Mouse (Mus musculus) heart, embryonic 13.5 days (tissue): ENCODE data around the gene Farp1. TPM values are rescaled to one million over a fixed set of nuclear protein-coding genes. Genes with fewer than 3 reads are reported as not detected.
"Not testable (repeated sequence)": the region's sequence is repeated elsewhere in the genome, so short reads cannot be mapped to it uniquely, and the experiment has no call there.

Experiments
- ATAC-seq: fragments of 200-750 bp; cut with Nextera tagmentation; 2 replicates; pipeline ENCODE4 v1.8.0; 2017; ENCODE audit warnings: moderate TSS enrichment; ENCODE audit not compliant: insufficient number of reproducible peaks, low FRiP score, low TSS enrichment; ENCODE audit errors: extremely low read depth
- H3K27ac ChIP-seq: fragments of 300-500 bp; sonication (generic); replicated peaks from 2 replicates; pipeline ENCODE4 v1.5.1; 2015; ENCODE audit warnings: moderate library complexity, mild to moderate bottlenecking, inconsistent platforms
- H3K27me3 ChIP-seq: fragments of 300-500 bp; sonication (generic); replicated peaks from 2 replicates; pipeline ENCODE4 v1.6.1; 2015; ENCODE audit warnings: mild to moderate bottlenecking, inconsistent platforms
- H3K36me3 ChIP-seq: fragments of 300-500 bp; sonication (generic); 2 replicates; pipeline ENCODE4 v1.6.1; 2015; ENCODE audit warnings: mild to moderate bottlenecking, inconsistent platforms
- H3K4me1 ChIP-seq: fragments of 300-500 bp; sonication (generic); 2 replicates; pipeline ENCODE4 v1.6.1; 2015; ENCODE audit warnings: inconsistent platforms
- H3K4me2 ChIP-seq: fragments of 300-500 bp; sonication (generic); 2 replicates; pipeline ENCODE4 v1.6.1; 2015; ENCODE audit warnings: inconsistent platforms, mild to moderate bottlenecking, moderate library complexity
- H3K4me3 ChIP-seq: fragments of 300-500 bp; sonication (generic); 2 replicates; pipeline ENCODE4 v1.5.1; 2015; ENCODE audit warnings: moderate library complexity, mild to moderate bottlenecking, inconsistent platforms
- H3K9ac ChIP-seq: fragments of 300-500 bp; sonication (generic); 2 replicates; pipeline ENCODE4 v1.6.1; 2015; ENCODE audit warnings: inconsistent platforms, mild to moderate bottlenecking, moderate library complexity
- H3K9me3 ChIP-seq: fragments of 300-500 bp; sonication (generic); 2 replicates; pipeline ENCODE4 v1.6.1; 2016; ENCODE audit warnings: inconsistent platforms
- WGBS: fragments of 180-500 bp; shearing (Covaris S2); methylation state at CpG from one replicate; pipeline ENCODE4 v1.1.7; 2015; ENCODE audit warnings: mixed read lengths; 5-methylcytosine and 5-hydroxymethylcytosine counted together
- polyA plus RNA-seq: library from polyadenylated mRNA; unstranded; fragments of >200 nt; fragmentation: Nextera tagmentation; extraction: Ambion mirVana; gene quantifications from 2 replicates; pipeline ENCODE4 v1.2.1, GENCODE M21; 2015

Farp1 gene
- polyA plus RNA-seq, 1 experiment from 2014 or later: 17.6 TPM

DNA sequence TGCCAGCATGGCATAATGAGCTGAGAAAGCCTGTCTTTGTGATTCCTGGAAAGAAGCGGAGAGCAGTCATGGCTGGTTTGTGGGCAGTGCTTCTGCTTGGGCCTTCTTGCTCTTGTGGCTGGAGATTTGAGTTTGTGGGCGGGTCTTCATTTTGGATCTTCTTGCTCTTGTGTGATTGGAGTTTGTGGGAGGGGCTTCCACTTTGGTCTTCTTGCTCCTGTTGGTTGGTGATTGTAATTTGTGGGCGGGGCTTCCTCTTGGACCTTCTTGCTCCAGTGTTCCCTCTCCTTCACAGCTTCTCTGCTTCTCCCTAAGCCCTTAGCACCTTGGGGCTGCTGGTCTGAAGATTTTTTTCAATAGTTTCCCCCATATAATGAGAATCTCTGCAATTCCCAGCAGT lies 90.7 kb downstream of the Farp1 start:
- H3K27me3 ChIP-seq: no peaks in the 10 kb centered on the region
- no peak overlapping the region for H3K9ac ChIP-seq
- WGBS: 76% methylated on average over 3 of the region's 3 CpGs
- H3K4me2 ChIP-seq: no peak overlapping the region
- ATAC-seq: no peak
- peaks cover 10% of the 10 kb centered on the region; the same call in 1 of the 2 replicates for H3K36me3 ChIP-seq
- H3K27ac ChIP-seq: no peak overlapping the region
- no peak overlapping the region for H3K4me3 ChIP-seq
- no peaks in the 10 kb centered on the region for H3K9me3 ChIP-seq
- peaks cover 44% of the 10 kb centered on the region for H3K4me1 ChIP-seq

DNA sequence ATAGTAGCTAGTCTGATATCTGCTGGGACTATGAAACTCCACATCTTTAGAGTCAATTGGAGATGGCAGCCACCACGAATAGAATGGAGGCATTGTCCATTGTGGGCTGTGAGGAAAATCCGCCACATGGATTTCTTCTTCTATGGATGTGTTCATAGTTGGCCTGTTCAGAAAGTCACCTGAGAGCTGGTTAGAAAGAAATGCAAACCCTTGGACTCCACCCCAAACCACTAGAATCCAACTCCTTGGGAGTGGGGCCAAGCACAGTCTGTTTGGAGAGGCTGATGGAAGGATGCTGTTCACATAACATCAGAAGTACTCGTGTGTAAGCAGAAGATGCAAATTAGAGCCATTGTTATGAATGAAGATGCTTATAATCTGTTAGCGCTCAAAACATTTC lies 91.3 kb downstream of the Farp1 start:
- Histone ChIP-seq H3K4me2 (no peak overlapping the region), H3K9me3 (no peaks in the 10 kb centered on the region), H3K27me3 (no peaks in the 10 kb centered on the region), H3K9ac (no peak overlapping the region), H3K4me3 (no peak overlapping the region), H3K36me3 (peaks cover 10% of the 10 kb centered on the region; the same call in 1 of the 2 replicates), H3K4me1 (peaks cover 48% of the 10 kb centered on the region), H3K27ac (no peak overlapping the region)
- 81% methylated on average over 4 of the region's 4 CpGs for WGBS
- no peak for ATAC-seq

DNA sequence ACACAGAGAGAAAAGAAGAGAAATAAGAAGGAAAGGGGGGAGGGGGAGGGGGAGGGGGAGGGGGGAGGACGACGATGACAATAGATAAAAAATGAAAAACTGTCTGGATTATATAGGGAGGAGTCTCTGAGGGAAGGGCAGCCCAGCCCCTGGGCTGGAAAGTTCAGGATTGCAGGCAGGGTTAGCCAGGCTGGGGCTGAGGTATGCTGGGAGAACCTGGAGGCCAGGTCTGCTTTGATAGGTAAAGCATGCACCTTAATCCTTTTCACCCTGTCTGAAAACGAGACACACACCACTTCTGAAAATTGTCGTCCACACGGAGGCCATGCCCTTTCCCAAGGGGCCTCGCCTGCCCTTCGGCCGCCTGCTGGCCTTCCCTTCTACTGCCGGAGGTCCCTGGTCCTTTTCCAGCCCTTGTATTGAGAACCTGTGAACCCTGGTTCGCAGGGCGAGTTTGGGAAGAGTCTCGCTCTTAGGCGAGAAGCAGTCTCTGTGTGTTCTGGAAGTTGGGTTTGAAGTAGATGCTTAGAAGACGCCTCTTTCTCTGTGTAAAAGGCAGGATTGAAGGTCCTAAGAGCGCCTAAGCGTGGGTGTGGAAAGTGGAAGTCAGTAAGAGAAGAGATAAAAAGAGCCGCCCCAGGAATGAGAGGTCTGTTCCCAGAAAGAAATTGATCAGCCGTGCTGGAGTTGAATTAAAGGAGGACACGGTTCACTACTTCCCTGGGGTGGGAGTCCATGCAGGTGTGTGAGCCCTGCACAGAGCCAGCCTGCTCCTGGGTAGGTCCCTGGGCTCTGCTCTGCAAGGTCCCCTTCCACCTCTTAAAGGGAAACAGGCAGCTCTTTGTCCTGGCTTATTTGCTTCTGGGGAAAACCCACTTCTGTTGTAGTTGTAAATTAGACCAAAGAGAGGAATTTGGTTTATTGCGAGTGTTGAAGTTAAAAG lies 94.1 kb downstream of the Farp1 start:
- WGBS: 47% methylated on average over 20 of the region's 20 CpGs

DNA sequence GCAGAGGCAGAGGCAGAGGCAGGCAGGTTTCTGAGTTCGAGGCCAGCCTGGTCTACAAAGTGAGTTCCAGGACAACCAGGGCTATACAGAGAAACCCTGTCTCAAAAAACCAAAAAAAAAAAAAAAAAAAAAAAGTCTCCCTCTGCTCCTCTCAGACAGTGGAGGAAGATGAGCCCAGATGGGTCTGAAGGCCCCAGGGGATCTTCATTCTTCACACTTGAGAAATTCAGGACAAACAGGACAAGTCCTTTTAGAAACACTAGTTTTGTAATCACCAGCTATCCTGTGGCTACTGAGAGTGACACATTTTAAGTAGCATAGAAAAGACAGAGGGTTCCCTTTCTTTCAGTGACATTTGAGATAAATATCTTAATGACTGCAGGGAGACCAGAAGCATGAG lies 95.4 kb downstream of the Farp1 start:
- not testable (repeated sequence) for H3K4me2 ChIP-seq, H3K27ac ChIP-seq, H3K27me3 ChIP-seq, H3K9ac ChIP-seq, H3K4me3 ChIP-seq, H3K9me3 ChIP-seq, ATAC-seq, H3K36me3 ChIP-seq
- peaks cover 66% of the 10 kb centered on the region for H3K4me1 ChIP-seq
- WGBS: no CpG with 5 or more reads among the region's 1 CpGs

More for the DNA sequence above, 94.1 kb downstream of the Farp1 start:
- ATAC-seq: no peak
- Histone ChIP-seq H3K4me2 (peak overlapping the region; percentile 38), H3K9me3 (no peaks in the 10 kb centered on the region), H3K36me3 (peaks cover 6% of the 10 kb centered on the region; the same call in 1 of the 2 replicates), H3K4me1 (peaks cover 63% of the 10 kb centered on the region), H3K27me3 (no peaks in the 10 kb centered on the region), H3K27ac (0 out of 2 replicates have a peak overlapping the region, but pooled peaks have one; percentile 25), H3K9ac (peak overlapping the region; percentile 63), H3K4me3 (no peak overlapping the region)

DNA sequence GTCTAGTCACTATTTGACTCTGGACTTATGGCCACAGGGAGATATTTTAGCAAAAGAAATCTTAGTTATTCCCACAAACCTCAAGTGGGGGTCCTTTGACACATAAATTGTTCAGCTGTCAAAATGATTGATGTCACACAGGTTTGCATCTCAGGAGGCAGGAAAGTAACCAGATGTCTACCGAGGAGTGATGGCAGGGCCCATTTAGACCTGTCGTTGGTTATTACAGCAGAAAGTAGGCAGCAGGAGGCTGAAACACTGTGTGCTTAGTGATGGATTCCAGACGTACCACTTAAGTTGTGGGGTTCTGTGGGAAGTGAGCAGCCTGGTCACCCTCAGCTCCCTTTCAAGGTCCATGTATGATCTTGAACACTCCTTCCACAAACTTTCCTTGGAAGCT lies 99.4 kb downstream of the Farp1 start:
- 0 out of 2 replicates have a peak, but pooled peaks cover 4% of the 10 kb centered on the region for H3K36me3 ChIP-seq
- no peak overlapping the region for H3K27ac ChIP-seq
- ATAC-seq: no peak
- H3K4me1 ChIP-seq: peaks cover 90% of the 10 kb centered on the region
- H3K9me3 ChIP-seq: no peaks in the 10 kb centered on the region
- WGBS: 30% methylated on average over 3 of the region's 3 CpGs
- no peaks in the 10 kb centered on the region for H3K27me3 ChIP-seq
- no peak overlapping the region for H3K9ac ChIP-seq
- no peak overlapping the region for H3K4me3 ChIP-seq
- H3K4me2 ChIP-seq: no peak overlapping the region

DNA sequence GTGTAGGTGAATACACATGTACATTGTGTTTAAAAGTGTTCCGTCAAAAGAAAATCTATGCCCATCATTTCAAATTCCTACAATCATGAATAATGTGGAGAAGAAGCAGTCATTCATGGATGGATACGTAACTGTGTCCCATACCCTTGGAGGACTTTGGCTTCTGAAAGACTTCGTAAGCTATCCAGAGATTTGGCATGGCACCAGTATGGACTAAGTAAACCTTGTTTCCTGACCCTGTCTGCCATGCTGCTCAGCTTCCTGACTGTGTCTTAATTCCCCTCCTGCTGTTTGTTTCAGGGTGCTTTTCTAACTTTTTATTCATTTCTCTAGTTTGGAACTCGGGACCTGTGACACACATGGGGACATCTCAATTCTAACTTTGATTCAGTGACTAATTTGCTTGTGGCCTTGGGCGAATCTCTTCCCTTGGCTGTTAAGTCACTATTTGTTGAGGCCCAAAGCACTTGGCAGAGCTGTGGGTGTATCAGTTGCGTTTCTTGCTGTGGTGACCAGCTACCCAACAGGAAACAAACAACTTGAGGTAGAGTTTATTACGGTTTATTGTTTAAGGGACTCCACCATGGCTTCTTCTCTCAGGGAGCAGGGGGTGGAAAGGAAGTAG lies 108.9 kb downstream of the Farp1 start:
- no peaks in the 10 kb centered on the region for H3K9me3 ChIP-seq
- no peak for ATAC-seq
- H3K4me3 ChIP-seq: no peak overlapping the region
- H3K27me3 ChIP-seq: no peaks in the 10 kb centered on the region
- WGBS: 81% methylated on average over 7 of the region's 7 CpGs
- no peaks in the 10 kb centered on the region for H3K36me3 ChIP-seq
- peaks cover 81% of the 10 kb centered on the region for H3K4me1 ChIP-seq
- no peak overlapping the region for H3K9ac ChIP-seq
- H3K27ac ChIP-seq: no peak overlapping the region
- H3K4me2 ChIP-seq: no peak overlapping the region

DNA sequence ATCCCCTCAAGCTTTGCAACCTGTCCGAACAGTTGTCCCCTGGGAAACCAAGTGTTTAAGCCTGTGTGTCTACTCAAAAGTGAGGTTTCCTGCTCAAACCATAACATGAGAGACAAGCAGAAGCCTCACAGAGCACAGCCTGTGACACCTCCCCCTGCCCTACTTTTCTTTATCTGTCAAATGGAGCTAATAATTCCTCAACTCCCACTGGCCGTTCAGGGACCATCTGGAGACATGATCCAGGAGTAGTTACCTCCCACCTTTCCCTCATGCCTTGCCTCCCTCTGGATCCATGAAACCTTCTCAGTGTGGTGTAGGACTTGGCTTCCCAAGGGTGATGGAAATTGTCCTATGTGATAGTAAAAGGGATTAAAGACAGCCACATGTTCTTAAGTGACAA lies 109.5 kb downstream of the Farp1 start:
- H3K4me1 ChIP-seq: peaks cover 76% of the 10 kb centered on the region
- 49% methylated on average over 2 of the region's 2 CpGs for WGBS
- ATAC-seq: no peak

DNA sequence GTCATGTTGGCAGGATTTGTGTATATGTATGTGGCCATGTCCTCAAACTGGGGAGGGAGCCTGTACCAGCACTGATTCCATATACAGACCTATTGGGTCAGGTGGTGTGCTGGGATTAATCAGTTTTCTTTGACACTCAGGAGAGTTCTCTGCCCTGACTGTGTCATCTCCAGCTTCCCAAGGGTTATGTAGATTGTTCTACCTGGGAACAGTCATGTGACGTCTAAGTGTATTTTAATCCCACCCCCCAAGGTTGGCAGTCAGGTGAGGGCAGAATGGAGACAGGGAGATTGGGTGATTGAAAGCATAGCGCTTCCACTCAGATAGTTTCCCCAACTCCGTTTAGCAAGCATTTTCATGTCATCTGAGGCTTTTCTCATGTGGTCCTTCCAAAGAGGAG lies 110.3 kb downstream of the Farp1 start:
- no peaks in the 10 kb centered on the region for H3K36me3 ChIP-seq
- no peak overlapping the region for H3K4me3 ChIP-seq
- H3K9ac ChIP-seq: peak overlapping the region; percentile 38; the same call in 1 of the 2 replicates
- H3K9me3 ChIP-seq: no peaks in the 10 kb centered on the region
- H3K4me1 ChIP-seq: peaks cover 68% of the 10 kb centered on the region
- H3K4me2 ChIP-seq: peak overlapping the region; percentile 49
- WGBS: 44% methylated on average over 3 of the region's 3 CpGs
- ATAC-seq: no peak
- H3K27me3 ChIP-seq: no peaks in the 10 kb centered on the region
- peak overlapping the region; percentile 51; the same call in 1 of the 2 replicates for H3K27ac ChIP-seq

More for the DNA sequence above, 109.5 kb downstream of the Farp1 start:
- H3K9me3 ChIP-seq: no peaks in the 10 kb centered on the region
- H3K9ac ChIP-seq: no peak overlapping the region
- H3K27me3 ChIP-seq: no peaks in the 10 kb centered on the region
- no peak overlapping the region for H3K4me3 ChIP-seq
- H3K36me3 ChIP-seq: no peaks in the 10 kb centered on the region
- H3K27ac ChIP-seq: no peak overlapping the region
- H3K4me2 ChIP-seq: no peak overlapping the region

DNA sequence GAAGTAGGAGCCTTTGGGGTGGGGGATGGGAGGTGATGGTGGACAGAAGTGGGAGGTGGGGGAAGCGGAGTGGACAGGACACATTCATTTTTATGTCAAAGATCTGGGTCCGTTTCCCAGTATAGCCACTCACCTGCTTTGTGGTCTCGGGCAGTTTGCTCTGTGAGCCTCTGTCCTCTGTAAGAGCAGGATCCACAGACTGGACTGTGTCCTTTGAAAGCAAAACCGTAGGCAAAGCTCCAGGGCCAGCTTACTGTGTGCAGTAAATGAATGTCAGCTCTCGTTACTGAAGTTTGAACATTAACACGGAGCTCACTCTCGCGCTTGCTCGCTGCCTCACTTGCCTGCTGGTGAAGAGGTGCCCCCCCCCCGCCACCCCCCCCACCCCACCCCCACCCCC lies 110.7 kb downstream of the Farp1 start:
- no peaks in the 10 kb centered on the region for H3K9me3 ChIP-seq
- 14% methylated on average over 10 of the region's 10 CpGs for WGBS
- peak overlapping the region; percentile 38; the same call in 1 of the 2 replicates for H3K9ac ChIP-seq
- H3K36me3 ChIP-seq: no peaks in the 10 kb centered on the region
- H3K4me2 ChIP-seq: peak overlapping the region; percentile 49
- H3K4me1 ChIP-seq: peaks cover 67% of the 10 kb centered on the region
- ATAC-seq: no peak
- peak overlapping the region; percentile 51 for H3K27ac ChIP-seq
- 0 out of 2 replicates have a peak overlapping the region, but pooled peaks have one; percentile 9 for H3K4me3 ChIP-seq
- H3K27me3 ChIP-seq: no peaks in the 10 kb centered on the region

DNA sequence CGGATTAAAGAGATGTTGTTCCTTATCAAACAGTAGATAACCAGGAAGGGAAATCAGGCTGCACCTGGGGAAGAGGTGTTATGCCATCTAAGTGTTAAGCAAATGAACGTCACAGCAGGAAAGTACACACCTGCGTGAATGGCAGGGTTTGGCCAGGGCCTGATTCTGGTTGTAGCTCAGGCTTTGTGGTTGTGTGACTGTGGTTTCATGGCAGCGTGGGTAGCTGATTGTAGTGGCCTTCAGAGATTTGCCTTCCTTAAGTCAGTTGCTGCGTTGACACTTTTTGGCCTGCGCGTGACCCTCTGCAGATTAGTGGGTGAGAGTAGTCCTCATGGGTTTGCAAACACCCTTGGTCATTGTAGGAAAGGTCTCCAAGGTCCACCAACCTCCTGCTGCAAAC lies 111.2 kb downstream of the Farp1 start:
- WGBS: 46% methylated on average over 7 of the region's 7 CpGs
- H3K4me2 ChIP-seq: peak overlapping the region; percentile 49; the same call in 1 of the 2 replicates
- H3K27ac ChIP-seq: no peak overlapping the region
- no peaks in the 10 kb centered on the region for H3K36me3 ChIP-seq
- H3K9ac ChIP-seq: no peak overlapping the region
- no peaks in the 10 kb centered on the region for H3K27me3 ChIP-seq
- H3K4me1 ChIP-seq: peaks cover 67% of the 10 kb centered on the region
- no peaks in the 10 kb centered on the region for H3K9me3 ChIP-seq
- no peak overlapping the region for H3K4me3 ChIP-seq
- ATAC-seq: no peak

DNA sequence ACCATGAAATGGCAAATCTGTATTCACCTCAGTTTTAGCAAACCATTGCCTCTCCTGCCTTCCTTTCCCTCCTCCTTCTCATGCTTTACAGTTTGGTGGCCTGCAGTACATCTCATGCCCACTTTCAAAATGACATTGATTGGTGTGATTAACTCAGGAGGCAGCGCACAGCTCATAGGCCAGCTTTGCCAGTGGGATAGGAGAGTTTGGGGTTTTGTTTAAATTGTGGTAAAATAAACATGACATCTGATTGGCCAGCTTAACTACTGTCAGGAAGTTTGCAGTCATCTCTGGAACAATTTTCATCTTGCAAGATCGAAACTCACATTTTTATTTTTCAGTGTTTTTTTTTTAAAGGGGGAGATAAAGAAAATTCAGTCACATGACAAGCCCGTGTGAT lies 112.0 kb downstream of the Farp1 start:
- ATAC-seq: no peak
- WGBS: 55% methylated on average over 3 of the region's 3 CpGs
- H3K4me3 ChIP-seq: no peak overlapping the region
- H3K27ac ChIP-seq: no peak overlapping the region
- H3K4me1 ChIP-seq: peaks cover 72% of the 10 kb centered on the region
- no peaks in the 10 kb centered on the region for H3K36me3 ChIP-seq
- no peak overlapping the region for H3K9ac ChIP-seq
- no peak overlapping the region for H3K4me2 ChIP-seq
- no peaks in the 10 kb centered on the region for H3K9me3 ChIP-seq
- no peaks in the 10 kb centered on the region for H3K27me3 ChIP-seq
